Mouse (Mus musculus) heart, adult 2 months (tissue): ENCODE data around the gene Ocm. TPM values are rescaled to one million over a fixed set of nuclear protein-coding genes. Genes with fewer than 3 reads are reported as not detected.

Experiments used
- DNase-seq, 2 experiments: peaks; one replicate each; pipeline ENCODE4 v3.0.0; 2021
- H3K27ac ChIP-seq: fragments of 200-600 bp; 2 replicates; pipeline ENCODE4 v1.8.1; 2022
- H3K27me3 ChIP-seq: fragments of 200-500 bp; 2 replicates; pipeline ENCODE4 v1.6.1; 2012; ENCODE audit warnings: mild to moderate bottlenecking, low read length, inconsistent platforms, mixed read lengths; ENCODE audit not compliant: control insufficient read depth, insufficient read depth
- H3K36me3 ChIP-seq: fragments of 200-500 bp; 2 replicates; pipeline ENCODE4 v1.6.1; 2012; ENCODE audit warnings: low read length, inconsistent platforms; ENCODE audit not compliant: control insufficient read depth, insufficient read depth
- H3K4me1 ChIP-seq: fragments of 200-500 bp; 2 replicates; pipeline ENCODE4 v1.6.1; 2011; ENCODE audit warnings: low read length; ENCODE audit not compliant: control insufficient read depth, insufficient read depth
- H3K4me3 ChIP-seq: fragments of 200-600 bp; 2 replicates; pipeline ENCODE4 v1.8.1; 2022
- H3K79me2 ChIP-seq: fragments of 200-500 bp; replicated peaks from 2 replicates; pipeline ENCODE4 v1.6.1; 2012; ENCODE audit warnings: mild to moderate bottlenecking, inconsistent platforms, low read length, moderate library complexity, mixed read lengths; ENCODE audit not compliant: control insufficient read depth, insufficient read depth
- H3K9ac ChIP-seq: fragments of 200-500 bp; 2 replicates; pipeline ENCODE4 v1.6.1; 2012; ENCODE audit warnings: low read depth, mild to moderate bottlenecking, control low read depth, inconsistent platforms, low read length, mixed read lengths
- CTCF ChIP-seq: fragments of 200-600 bp; IDR thresholded peaks from 2 replicates; pipeline ENCODE4 v1.8.1; 2022; ENCODE audit warnings: antibody characterized with exemption, mild to moderate bottlenecking, moderate library complexity
- EP300 ChIP-seq: fragments of 200-500 bp; IDR thresholded peaks from 2 replicates; pipeline ENCODE4 v1.6.1; 2011; ENCODE audit warnings: low read depth, low read length, control low read depth; ENCODE audit not compliant: insufficient read depth
- POLR2A ChIP-seq: fragments of 200-500 bp; IDR thresholded peaks from 2 replicates; pipeline ENCODE4 v1.6.1; 2011; ENCODE audit warnings: mild to moderate bottlenecking, low read depth, low read length, control low read depth; ENCODE audit not compliant: insufficient read depth
- WGBS: fragments of 180-500 bp; shearing (Covaris S2); methylation state at CpG from one replicate; pipeline ENCODE4 v1.1.7; 2018; 5-methylcytosine and 5-hydroxymethylcytosine counted together
- intact Hi-C: fragments of 180-260 bp; cut with DNase I; formaldehyde crosslinking; loops from one replicate; pipeline ENCODE4 v1.15.1; 2025
- polyA plus RNA-seq: library from polyadenylated mRNA; depleted of rRNA; stranded (reverse); fragments of >200 nt; gene quantifications from 2 replicates; pipeline ENCODE4 v1.2.3, GENCODE M21; 2012
- total RNA-seq, 2 experiments: library from RNA; stranded (reverse); gene quantifications; 2 replicates each; pipeline ENCODE4 v1.2.3; 2021

Gene Ocm
- total and polyA plus RNA-seq, 3 experiments: not detected

DNA sequence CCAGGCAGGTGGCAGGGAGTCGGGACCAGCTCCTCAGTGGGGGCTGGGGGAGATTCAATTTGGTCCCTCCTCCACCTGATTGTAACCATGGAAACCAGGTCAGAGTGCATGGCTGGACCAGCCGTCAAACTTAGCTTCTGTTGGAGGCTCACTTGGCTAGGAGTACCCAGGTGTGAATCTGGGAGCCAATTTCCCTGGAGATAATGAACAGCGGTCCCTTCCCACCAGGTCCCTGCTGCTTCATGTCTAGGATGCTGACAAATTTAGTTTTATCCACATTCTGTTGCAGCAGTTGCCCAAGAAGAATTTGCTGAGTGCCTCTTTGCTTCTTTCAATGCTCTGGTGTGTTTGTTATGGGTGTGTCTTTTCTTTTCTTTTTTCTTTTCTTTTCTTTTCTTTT, 27.0 kb upstream of the Ocm start:
- WGBS: 37% methylated on average over 3 of the region's 3 CpGs

DNA sequence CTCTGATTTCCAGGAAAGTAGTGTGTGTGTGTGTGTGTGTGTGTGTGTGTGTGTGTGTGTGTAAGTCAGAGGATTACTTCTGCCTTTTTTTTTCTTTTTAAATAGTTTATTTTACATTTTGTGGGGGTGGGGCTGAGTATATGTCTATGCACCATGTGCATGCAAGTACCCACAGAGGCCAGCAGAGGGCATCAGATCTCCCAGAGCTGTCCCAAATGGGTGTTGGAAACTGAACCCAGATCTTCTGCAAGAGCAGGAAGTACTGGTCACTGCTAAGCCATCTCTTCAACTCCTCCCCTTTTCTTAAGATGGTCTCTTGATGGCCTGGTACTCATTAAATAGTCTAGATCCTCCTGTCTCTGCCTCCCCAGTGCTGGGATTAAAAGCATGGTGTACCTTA, 24.8 kb upstream of the Ocm start:
- H3K4me1 ChIP-seq: no peaks in the 10 kb centered on the region
- no peak overlapping the region for H3K4me3 ChIP-seq
- TF ChIP-seq CTCF (peak; percentile 38), EP300 (no peak)
- no peaks in the 10 kb centered on the region for H3K27me3 ChIP-seq
- H3K36me3 ChIP-seq: no peaks in the 10 kb centered on the region
- H3K79me2 ChIP-seq: no peaks in the 10 kb centered on the region
- no peak overlapping the region for H3K27ac ChIP-seq
- H3K9ac ChIP-seq: no peak overlapping the region
- no peak for DNase-seq
- intact Hi-C loops: no loop called here

More for the DNA sequence above, 27.0 kb upstream of the Ocm start:
- TF ChIP-seq EP300 (no peak), POLR2A (no peak), CTCF (no peak)
- H3K36me3 ChIP-seq: no peaks in the 10 kb centered on the region
- H3K9ac ChIP-seq: no peak overlapping the region
- intact Hi-C loops: no loop called here
- no peaks in the 10 kb centered on the region for H3K4me1 ChIP-seq
- H3K79me2 ChIP-seq: no peaks in the 10 kb centered on the region
- no peak overlapping the region for H3K27ac ChIP-seq
- no peak for DNase-seq
- H3K4me3 ChIP-seq: no peak overlapping the region
- H3K27me3 ChIP-seq: no peaks in the 10 kb centered on the region

DNA sequence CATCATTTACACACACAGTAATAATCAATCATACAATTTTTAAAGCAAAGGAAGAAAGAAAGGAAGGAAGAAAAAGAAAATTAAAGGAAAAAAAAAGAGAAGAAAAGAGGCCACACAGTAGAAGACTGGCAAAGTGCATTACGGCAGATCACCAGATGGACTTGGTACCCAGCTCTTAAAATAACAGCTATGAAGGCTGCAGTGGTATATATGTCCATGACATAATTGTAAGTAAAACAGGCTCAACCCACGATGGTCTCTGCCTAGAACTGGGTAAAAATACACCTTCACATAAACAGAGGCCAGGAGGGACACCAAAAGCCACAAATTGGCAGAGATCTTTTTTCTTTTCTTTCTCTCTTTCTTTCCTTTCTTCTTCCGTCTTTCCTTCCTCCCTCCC, 23.4 kb upstream of the Ocm start:
- DNase-seq: no peak
- Histone ChIP-seq H3K4me3 (no peak overlapping the region), H3K27ac (no peak overlapping the region), H3K4me1 (no peaks in the 10 kb centered on the region), H3K79me2 (no peaks in the 10 kb centered on the region), H3K9ac (no peak overlapping the region), H3K36me3 (no peaks in the 10 kb centered on the region), H3K27me3 (no peaks in the 10 kb centered on the region)
- TF ChIP-seq CTCF: no peak
- TF ChIP-seq POLR2A: no peak
- no peak for TF ChIP-seq EP300
- intact Hi-C loops: no loop called here
- WGBS: 54% methylated on average over 3 of the region's 3 CpGs

DNA sequence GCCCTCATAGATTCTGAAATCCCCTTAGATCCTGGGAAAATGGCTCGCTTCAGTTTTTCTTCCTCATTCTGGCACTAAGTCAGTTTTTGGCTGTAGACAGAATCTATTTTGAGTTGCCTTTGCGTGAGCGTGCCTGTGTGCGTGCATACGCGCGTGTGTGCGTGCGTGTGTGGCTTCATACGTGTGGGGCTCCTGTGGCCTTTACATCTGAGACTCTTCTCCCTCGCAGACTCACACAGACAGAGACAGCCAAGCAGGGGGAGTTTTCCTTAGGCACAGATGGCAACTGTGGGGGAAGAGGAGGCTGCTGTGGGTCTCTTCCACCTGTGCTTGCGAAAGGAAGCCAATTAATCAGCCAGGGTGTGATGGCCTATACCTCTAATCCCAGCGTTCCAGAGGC, 20.9 kb upstream of the Ocm start:
- Histone ChIP-seq H3K79me2 (no peaks in the 10 kb centered on the region), H3K4me3 (no peak overlapping the region), H3K27me3 (no peaks in the 10 kb centered on the region), H3K36me3 (no peaks in the 10 kb centered on the region), H3K27ac (no peak overlapping the region), H3K9ac (no peak overlapping the region), H3K4me1 (no peaks in the 10 kb centered on the region)
- DNase-seq: no peak
- intact Hi-C loops: no loop called here
- TF ChIP-seq POLR2A (no peak), EP300 (no peak), CTCF (no peak)
- 51% methylated on average over 13 of the region's 13 CpGs for WGBS

DNA sequence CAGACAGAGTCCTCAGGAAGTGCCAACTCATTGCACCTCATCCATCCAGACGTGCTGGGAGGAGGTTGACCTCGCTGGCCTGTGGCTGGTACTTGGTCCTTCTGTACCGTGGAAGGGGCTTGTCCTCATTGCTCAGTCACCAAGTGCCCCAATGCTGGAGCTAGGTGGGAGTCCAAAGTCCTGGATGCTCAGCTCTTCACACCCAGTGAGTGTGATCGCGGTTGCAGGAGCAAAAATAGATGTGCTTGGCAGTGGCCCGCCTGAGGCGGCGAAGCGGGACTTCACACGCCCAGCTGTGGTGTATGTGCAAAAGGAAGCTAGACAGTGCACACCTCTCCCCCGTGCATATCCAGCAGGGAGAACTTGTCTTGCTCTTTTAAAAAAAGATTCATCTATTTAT, 16.7 kb upstream of the Ocm start:
- H3K36me3 ChIP-seq: no peaks in the 10 kb centered on the region
- no peak overlapping the region for H3K27ac ChIP-seq
- no peak overlapping the region for H3K9ac ChIP-seq
- no peaks in the 10 kb centered on the region for H3K79me2 ChIP-seq
- H3K4me3 ChIP-seq: no peak overlapping the region
- H3K4me1 ChIP-seq: no peaks in the 10 kb centered on the region
- intact Hi-C loops: no loop called here
- WGBS: 76% methylated on average over 11 of the region's 11 CpGs
- H3K27me3 ChIP-seq: no peaks in the 10 kb centered on the region
- TF ChIP-seq EP300 (no peak), CTCF (no peak), POLR2A (no peak)
- DNase-seq: no peak

DNA sequence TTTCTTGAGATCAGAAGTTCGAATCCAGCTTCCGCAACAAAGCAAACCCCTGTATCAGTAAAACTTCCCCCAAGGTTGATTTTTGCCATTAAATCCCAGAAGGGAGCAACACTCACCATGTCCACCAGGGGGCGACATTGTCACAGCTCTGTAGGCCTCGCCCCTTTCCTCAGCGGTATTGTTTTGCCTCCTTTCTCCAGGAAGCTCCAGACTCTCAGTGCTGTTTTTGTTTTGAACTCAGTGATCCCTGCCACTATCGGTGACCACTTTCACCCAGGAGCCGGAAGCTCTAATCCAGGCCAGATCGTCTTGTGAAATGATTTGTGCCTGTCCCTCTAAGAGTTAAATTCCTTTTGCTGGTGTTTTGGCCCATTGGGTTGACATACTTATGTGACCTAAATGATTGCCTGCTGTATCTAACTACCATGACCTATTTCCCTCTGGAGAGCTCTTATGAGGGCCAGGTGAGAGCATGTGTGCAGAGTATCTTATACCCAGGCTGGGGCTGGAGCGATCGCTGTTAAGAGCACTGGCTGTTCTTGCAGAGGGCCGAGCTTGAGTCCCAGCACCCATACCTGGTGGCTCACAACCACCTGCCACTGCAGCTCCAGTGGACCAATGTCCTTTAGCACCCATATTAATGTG, 14.4 kb upstream of the Ocm start:
- no peaks in the 10 kb centered on the region for H3K27me3 ChIP-seq
- H3K36me3 ChIP-seq: no peaks in the 10 kb centered on the region
- intact Hi-C loops: loop anchor here (1.0 to 2.0 kb wide), 2 partner anchors 113 to 694 kb away; no protein-coding TSS in a partner anchor
- no peak overlapping the region for H3K27ac ChIP-seq
- WGBS: 40% methylated on average over 11 of the region's 11 CpGs
- no peak overlapping the region for H3K4me3 ChIP-seq
- no peak overlapping the region for H3K9ac ChIP-seq
- H3K79me2 ChIP-seq: no peaks in the 10 kb centered on the region
- no peaks in the 10 kb centered on the region for H3K4me1 ChIP-seq
- DNase-seq: peak; percentile 62 to 78
- TF ChIP-seq EP300: peak; percentile 53; the same call in 1 of the 2 replicates
- TF ChIP-seq CTCF: peak; percentile 99
- TF ChIP-seq POLR2A: no peak

DNA sequence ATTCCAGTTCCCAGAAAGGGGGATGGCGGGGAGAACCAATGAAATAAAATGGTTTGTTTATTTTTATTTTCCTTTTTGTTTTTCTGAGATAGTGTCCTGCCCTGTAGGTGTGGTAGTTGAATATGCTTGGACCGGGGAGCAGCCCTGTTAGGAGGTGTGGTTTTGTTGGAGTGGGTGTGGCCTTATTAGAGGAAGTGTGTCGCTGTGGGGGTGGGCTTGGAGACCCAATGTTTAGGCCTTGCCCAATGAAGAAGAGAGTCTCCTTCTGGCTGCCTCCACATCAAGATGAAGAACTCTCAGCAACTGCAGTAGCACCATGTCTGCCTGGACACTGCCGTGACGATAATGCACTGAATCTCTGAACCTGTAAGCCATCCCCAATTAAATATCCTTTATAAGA, 13.4 kb upstream of the Ocm start:
- Histone ChIP-seq H3K4me1 (no peaks in the 10 kb centered on the region), H3K27me3 (no peaks in the 10 kb centered on the region), H3K27ac (no peak overlapping the region), H3K36me3 (no peaks in the 10 kb centered on the region), H3K4me3 (no peak overlapping the region), H3K9ac (no peak overlapping the region), H3K79me2 (no peaks in the 10 kb centered on the region)
- intact Hi-C loops: loop anchor here (1.0 to 2.0 kb wide), 2 partner anchors 114 to 695 kb away; no protein-coding TSS in a partner anchor
- WGBS: 84% methylated on average over 5 of the region's 5 CpGs
- no peak for TF ChIP-seq EP300
- no peak for TF ChIP-seq CTCF
- no peak for TF ChIP-seq POLR2A
- DNase-seq: no peak
